Mouse (Mus musculus) lung, postnatal 0 days (tissue): ENCODE measurements around the gene Olfml2b. TPM values are rescaled to one million over a fixed set of nuclear protein-coding genes. Genes with fewer than 3 reads are reported as not detected.

Experiments
- ATAC-seq: fragments of 200-750 bp; cut with Nextera tagmentation; 2 replicates; pipeline ENCODE4 v1.8.0; 2017; ENCODE audit warnings: moderate library complexity
- DNase-seq: peaks from one replicate; pipeline ENCODE4 v3.0.0-alpha.2; 2016; ENCODE audit warnings: low spot score
- H3K27ac ChIP-seq: fragments of 300-500 bp; sonication (generic); 2 replicates; pipeline ENCODE4 v1.5.1; 2014; ENCODE audit warnings: antibody characterized with exemption, mild to moderate bottlenecking, low read length, mixed read lengths
- H3K27me3 ChIP-seq: fragments of 300-500 bp; sonication (generic); replicated peaks from 2 replicates; pipeline ENCODE4 v1.6.1; 2014; ENCODE audit warnings: low read length, mixed read lengths; ENCODE audit not compliant: insufficient read depth
- H3K36me3 ChIP-seq: fragments of 300-500 bp; sonication (generic); 2 replicates; pipeline ENCODE4 v1.6.1; 2014; ENCODE audit warnings: low read length, mixed read lengths; ENCODE audit not compliant: insufficient read depth
- H3K4me1 ChIP-seq: fragments of 300-500 bp; sonication (generic); 2 replicates; pipeline ENCODE4 v1.6.1; 2014; ENCODE audit warnings: antibody characterized with exemption, low read depth, low read length, mixed read lengths; ENCODE audit not compliant: insufficient read depth
- H3K4me2 ChIP-seq: fragments of 300-500 bp; sonication (generic); replicated peaks from 2 replicates; pipeline ENCODE4 v1.6.1; 2014; ENCODE audit warnings: low read depth, mild to moderate bottlenecking, low read length, moderate library complexity, mixed read lengths
- H3K4me3 ChIP-seq: fragments of 300-500 bp; sonication (generic); 2 replicates; pipeline ENCODE4 v1.5.1; 2014; ENCODE audit warnings: low read depth, low read length
- H3K9ac ChIP-seq: fragments of 300-500 bp; sonication (generic); replicated peaks from 2 replicates; pipeline ENCODE4 v1.6.1; 2014; ENCODE audit warnings: low read depth, mild to moderate bottlenecking
- H3K9me3 ChIP-seq: fragments of 300-500 bp; sonication (generic); 2 replicates; pipeline ENCODE4 v1.6.1; 2016; ENCODE audit warnings: low read length, mixed read lengths
- CTCF ChIP-seq: IDR thresholded peaks from 2 replicates; pipeline ENCODE4 v1.5.1; 2016; ENCODE audit warnings: antibody characterized with exemption, mild to moderate bottlenecking
- EP300 ChIP-seq: IDR thresholded peaks from 2 replicates; pipeline ENCODE4 v1.6.1; 2016; ENCODE audit warnings: antibody characterized with exemption, mild to moderate bottlenecking, control low read depth
- WGBS: fragments of 180-500 bp; shearing (Covaris S2); extraction: QIAGEN DNeasy Blood & Tissue Kit; methylation state at CpG from one replicate; pipeline ENCODE4 v1.1.7; 2014; 5-methylcytosine and 5-hydroxymethylcytosine counted together
- polyA plus RNA-seq: library from polyadenylated mRNA; unstranded; fragments of >200 nt; fragmentation: Nextera tagmentation; extraction: Ambion mirVana; gene quantifications from 2 replicates; pipeline ENCODE4 v1.2.1, GENCODE M21; 2015

The Olfml2b gene
- polyA plus RNA-seq, 1 experiment from 2014 or later, result 26.0 TPM

- H3K27me3 ChIP-seq, result no peaks in the 10 kb centered on the region
- no peak overlapping the region for H3K4me3 ChIP-seq
- peaks cover 3% of the 10 kb centered on the region; the same call in 1 of the 2 replicates for H3K4me1 ChIP-seq
- no peak overlapping the region for H3K9ac ChIP-seq
- no peak overlapping the region for H3K4me2 ChIP-seq
- no peak for ATAC-seq
- TF ChIP-seq CTCF (no peak), EP300 (no peak)
- no peaks in the 10 kb centered on the region for H3K9me3 ChIP-seq
- no peak overlapping the region for H3K27ac ChIP-seq
- H3K36me3 ChIP-seq, result no peaks in the 10 kb centered on the region
- DNase-seq, result no peak
- 74% methylated on average over 7 of the region's 7 CpGs for WGBS
These were observed 53.5 kb downstream of the Olfml2b start for GRCm38 (mm10) chr1:170697771-170698356.

GRCm38 (mm10) chr1:170698771-170699170 lies 54.4 kb downstream of the Olfml2b start:
- H3K36me3 ChIP-seq, result no peaks in the 10 kb centered on the region
- DNase-seq (peak; percentile 26), ATAC-seq (peak; percentile 3; the same call in 1 of the 2 replicates)
- H3K4me2 ChIP-seq, result no peak overlapping the region
- H3K4me3 ChIP-seq, result no peak overlapping the region
- no peaks in the 10 kb centered on the region for H3K27me3 ChIP-seq
- no peaks in the 10 kb centered on the region for H3K9me3 ChIP-seq
- 41% methylated on average over 3 of the region's 3 CpGs for WGBS
- no peak overlapping the region for H3K9ac ChIP-seq
- H3K27ac ChIP-seq, result peak overlapping the region; percentile 8; the same call in 1 of the 2 replicates
- TF ChIP-seq EP300, result no peak
- TF ChIP-seq CTCF, result no peak
- H3K4me1 ChIP-seq, result peaks cover 3% of the 10 kb centered on the region; the same call in 1 of the 2 replicates

- DNase-seq (peak; percentile 64), ATAC-seq (peak; percentile 69)
- Histone ChIP-seq H3K4me1 (peaks cover 3% of the 10 kb centered on the region; the same call in 1 of the 2 replicates), H3K4me3 (no peak overlapping the region), H3K4me2 (no peak overlapping the region), H3K27me3 (no peaks in the 10 kb centered on the region), H3K9ac (no peak overlapping the region), H3K36me3 (no peaks in the 10 kb centered on the region), H3K27ac (no peak overlapping the region), H3K9me3 (no peaks in the 10 kb centered on the region)
- WGBS, result 64% methylated on average over 9 of the region's 9 CpGs
- TF ChIP-seq CTCF, result no peak
- peak; percentile 46; the same call in 1 of the 2 replicates for TF ChIP-seq EP300
These were observed 55.2 kb downstream of the Olfml2b start for GRCm38 (mm10) chr1:170699553-170699952.

GRCm38 (mm10) chr1:170700496-170701027 lies 56.2 kb downstream of the Olfml2b start:
- TF ChIP-seq EP300 (no peak), CTCF (no peak)
- Histone ChIP-seq H3K4me2 (no peak overlapping the region), H3K9ac (no peak overlapping the region), H3K4me3 (no peak overlapping the region), H3K9me3 (no peaks in the 10 kb centered on the region), H3K27ac (no peak overlapping the region), H3K36me3 (no peaks in the 10 kb centered on the region), H3K4me1 (no peaks in the 10 kb centered on the region), H3K27me3 (no peaks in the 10 kb centered on the region)
- DNase-seq (no peak), ATAC-seq (no peak)
- WGBS, result 87% methylated on average over 3 of the region's 3 CpGs

- Histone ChIP-seq H3K4me1 (no peaks in the 10 kb centered on the region), H3K27ac (no peak overlapping the region), H3K4me2 (no peak overlapping the region), H3K27me3 (no peaks in the 10 kb centered on the region), H3K9me3 (no peaks in the 10 kb centered on the region), H3K9ac (no peak overlapping the region), H3K36me3 (no peaks in the 10 kb centered on the region), H3K4me3 (no peak overlapping the region)
- no peak for ATAC-seq
- no peak for TF ChIP-seq EP300
- TF ChIP-seq CTCF, result no peak
- WGBS, result 61% methylated on average over 3 of the region's 3 CpGs
- no peak for DNase-seq
These were observed 56.8 kb downstream of the Olfml2b start for GRCm38 (mm10) chr1:170701178-170701577.

- no peaks in the 10 kb centered on the region for H3K36me3 ChIP-seq
- ATAC-seq, result no peak
- no peaks in the 10 kb centered on the region for H3K27me3 ChIP-seq
- H3K4me3 ChIP-seq, result no peak overlapping the region
- TF ChIP-seq EP300, result no peak
- TF ChIP-seq CTCF, result no peak
- no peaks in the 10 kb centered on the region for H3K9me3 ChIP-seq
- DNase-seq, result no peak
- no peak overlapping the region for H3K4me2 ChIP-seq
- H3K9ac ChIP-seq, result no peak overlapping the region
- no peaks in the 10 kb centered on the region for H3K4me1 ChIP-seq
- 71% methylated on average over 8 of the region's 8 CpGs for WGBS
- H3K27ac ChIP-seq, result no peak overlapping the region
These were observed 57.2 kb downstream of the Olfml2b start for GRCm38 (mm10) chr1:170701582-170701981.
